Mouse (Mus musculus) heart, embryonic 14.5 days (tissue): ENCODE measurements at regions not wholly inside any gene's neighbourhood (a gene's known extent, or its start where the extent isn't known, plus 50 kb on each side); places are given as distances from the start of the nearest gene placed in this dataset.

Experiments used
- ATAC-seq: fragments of 200-750 bp; cut with Nextera tagmentation; 2 replicates; pipeline ENCODE4 v1.8.0; 2017; ENCODE audit warnings: low read depth, moderate TSS enrichment; ENCODE audit not compliant: insufficient number of reproducible peaks, insufficient read depth, low FRiP score
- H3K27ac ChIP-seq, 2 experiments: fragments of 200-500 bp in 1 of 2; fragments of 300-500 bp in 1 of 2; sonication (generic) in 1 of 2; replicated peaks in 1 of 2; 2 replicates each; pipeline ENCODE4 v1.5.1; 2012 to 2014; ENCODE audit warnings: low read depth in 2 of 2, low read length in 2 of 2, control low read depth in 1 of 2, mild to moderate bottlenecking in 1 of 2, mixed read lengths in 1 of 2; ENCODE audit not compliant: control insufficient read depth in 1 of 2, insufficient read depth in 1 of 2
- H3K27me3 ChIP-seq: fragments of 300-500 bp; sonication (generic); 2 replicates; pipeline ENCODE4 v1.6.1; 2014; ENCODE audit warnings: mild to moderate bottlenecking, low read length, control low read depth; ENCODE audit not compliant: control insufficient read depth, insufficient read depth
- H3K36me3 ChIP-seq: fragments of 300-500 bp; sonication (generic); 2 replicates; pipeline ENCODE4 v1.6.1; 2014; ENCODE audit warnings: mild to moderate bottlenecking, control low read depth, low read length, mixed read lengths; ENCODE audit not compliant: control insufficient read depth, insufficient read depth
- H3K4me1 ChIP-seq, 2 experiments: fragments of 200-500 bp in 1 of 2; fragments of 300-500 bp in 1 of 2; sonication (generic) in 1 of 2; 2 replicates each; pipeline ENCODE4 v1.6.1; 2012 to 2014; ENCODE audit warnings: low read length in 2 of 2, control low read depth in 1 of 2, mixed read lengths in 1 of 2; ENCODE audit not compliant: control insufficient read depth in 2 of 2, insufficient read depth in 2 of 2
- H3K4me2 ChIP-seq: fragments of 300-500 bp; sonication (generic); 2 replicates; pipeline ENCODE4 v1.6.1; 2014; ENCODE audit warnings: mild to moderate bottlenecking, low read length
- H3K4me3 ChIP-seq, 2 experiments: fragments of 200-500 bp in 1 of 2; fragments of 300-500 bp in 1 of 2; sonication (generic) in 1 of 2; 2 replicates each; pipeline ENCODE4 v1.5.1; 2012 to 2014; ENCODE audit warnings: low read length in 2 of 2, mild to moderate bottlenecking in 2 of 2, control low read depth in 1 of 2, low read depth in 1 of 2, moderate library complexity in 1 of 2; ENCODE audit not compliant: control insufficient read depth in 1 of 2, insufficient read depth in 1 of 2
- H3K9ac ChIP-seq: fragments of 300-500 bp; sonication (generic); 2 replicates; pipeline ENCODE4 v1.6.1; 2014; ENCODE audit warnings: mild to moderate bottlenecking, low read length
- H3K9me3 ChIP-seq: fragments of 300-500 bp; sonication (generic); 2 replicates; pipeline ENCODE4 v1.6.1; 2016; ENCODE audit warnings: low read length, control low read depth; ENCODE audit not compliant: control insufficient read depth
- WGBS: fragments of 180-500 bp; shearing (Covaris S2); extraction: QIAGEN DNeasy Blood & Tissue Kit; methylation state at CpG from one replicate; pipeline ENCODE4 v1.1.7; 2014; 5-methylcytosine and 5-hydroxymethylcytosine counted together

DNA sequence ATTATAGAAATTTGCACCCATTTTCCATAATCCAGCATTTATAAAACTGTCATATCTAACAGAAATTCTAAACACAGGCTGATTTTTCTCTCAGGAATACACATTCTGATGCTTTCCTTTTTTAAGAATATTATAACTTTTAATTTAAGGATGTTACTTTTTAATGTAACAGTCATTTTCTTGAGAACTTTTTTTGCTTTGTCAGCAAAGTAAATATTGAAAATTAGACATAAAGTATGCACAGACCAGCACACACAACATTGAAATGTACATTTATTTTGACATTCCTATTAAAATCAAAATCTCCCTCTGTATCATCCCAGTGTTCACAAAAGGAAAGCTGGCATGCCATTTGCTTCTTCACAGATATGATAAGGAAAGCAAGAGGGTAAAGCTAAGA lies 337.0 kb downstream of the Foxa2 start:
- Histone ChIP-seq H3K4me3 (no peak overlapping the region), H3K27me3 (no peaks in the 10 kb centered on the region; the same call in 1 of the 2 replicates), H3K36me3 (no peaks in the 10 kb centered on the region), H3K4me2 (no peak overlapping the region), H3K27ac (no peak overlapping the region), H3K9ac (no peak overlapping the region), H3K4me1 (peaks cover 6 to 9% of the 10 kb centered on the region in 2 experiments), H3K9me3 (no peaks in the 10 kb centered on the region)
- ATAC-seq: no peak

GRCm38 (mm10) chr2:147707156-147707555 lies 339.6 kb downstream of the Foxa2 start:
- Histone ChIP-seq H3K27ac (no peak overlapping the region), H3K36me3 (no peaks in the 10 kb centered on the region), H3K4me1 (peaks cover 6 to 9% of the 10 kb centered on the region in 2 experiments), H3K4me3 (no peak overlapping the region), H3K4me2 (no peak overlapping the region), H3K27me3 (no peaks in the 10 kb centered on the region; the same call in 1 of the 2 replicates), H3K9me3 (no peaks in the 10 kb centered on the region), H3K9ac (no peak overlapping the region)
- WGBS: 77% methylated on average over 6 of the region's 6 CpGs
- no peak for ATAC-seq

GRCm38 (mm10) chr2:147703981-147704380 lies 342.3 kb downstream of the Pax1 start:
- H3K9ac ChIP-seq: no peak overlapping the region
- H3K36me3 ChIP-seq: no peaks in the 10 kb centered on the region
- H3K4me1 ChIP-seq: no peaks in the 10 kb centered on the region
- 75% methylated on average over 10 of the region's 10 CpGs for WGBS
- no peaks in the 10 kb centered on the region for H3K9me3 ChIP-seq
- no peaks in the 10 kb centered on the region for H3K27me3 ChIP-seq
- ATAC-seq: no peak
- no peak overlapping the region for H3K4me2 ChIP-seq
- no peak overlapping the region for H3K4me3 ChIP-seq
- no peak overlapping the region for H3K27ac ChIP-seq

DNA sequence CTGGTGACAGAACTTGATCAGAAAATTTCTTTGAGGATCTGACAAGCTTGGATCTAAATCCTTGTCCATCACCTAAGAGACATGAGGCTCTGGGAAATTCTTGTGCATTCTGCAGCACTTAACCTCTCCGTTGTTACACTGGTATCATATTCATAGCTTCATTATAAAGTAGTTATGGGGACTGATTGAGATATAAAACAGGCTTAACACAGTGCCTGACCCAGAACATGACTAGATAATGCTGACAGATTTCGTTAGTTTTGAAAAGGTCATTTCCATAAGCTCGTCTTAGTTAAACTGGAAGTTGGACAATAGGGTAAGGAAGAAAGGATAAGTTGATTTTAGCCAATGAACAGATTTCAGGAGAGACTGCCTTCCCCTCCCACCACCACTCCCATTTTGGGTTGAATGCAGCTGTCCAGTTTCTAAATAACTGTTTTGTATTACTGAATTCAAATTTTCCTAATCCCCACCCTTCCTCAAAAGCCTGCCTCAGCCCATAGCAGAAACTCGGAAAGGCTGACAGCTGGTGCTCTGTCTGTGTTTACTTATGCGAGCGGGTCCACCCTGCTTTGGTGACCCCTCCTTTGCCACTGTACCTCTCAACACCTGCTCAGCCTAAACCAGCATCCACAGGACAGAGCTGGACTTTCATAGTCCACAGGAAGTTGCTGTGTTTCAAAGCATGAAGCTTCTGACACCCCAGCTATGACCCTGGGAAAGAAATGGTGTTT lies 340.8 kb downstream of the Pax1 start:
- Histone ChIP-seq H3K9me3 (no peaks in the 10 kb centered on the region), H3K4me2 (no peak overlapping the region), H3K27me3 (no peaks in the 10 kb centered on the region), H3K27ac (no peak overlapping the region), H3K4me3 (no peak overlapping the region), H3K4me1 (no peaks in the 10 kb centered on the region), H3K36me3 (no peaks in the 10 kb centered on the region), H3K9ac (no peak overlapping the region)
- 65% methylated on average over 6 of the region's 6 CpGs for WGBS
- no peak for ATAC-seq

DNA sequence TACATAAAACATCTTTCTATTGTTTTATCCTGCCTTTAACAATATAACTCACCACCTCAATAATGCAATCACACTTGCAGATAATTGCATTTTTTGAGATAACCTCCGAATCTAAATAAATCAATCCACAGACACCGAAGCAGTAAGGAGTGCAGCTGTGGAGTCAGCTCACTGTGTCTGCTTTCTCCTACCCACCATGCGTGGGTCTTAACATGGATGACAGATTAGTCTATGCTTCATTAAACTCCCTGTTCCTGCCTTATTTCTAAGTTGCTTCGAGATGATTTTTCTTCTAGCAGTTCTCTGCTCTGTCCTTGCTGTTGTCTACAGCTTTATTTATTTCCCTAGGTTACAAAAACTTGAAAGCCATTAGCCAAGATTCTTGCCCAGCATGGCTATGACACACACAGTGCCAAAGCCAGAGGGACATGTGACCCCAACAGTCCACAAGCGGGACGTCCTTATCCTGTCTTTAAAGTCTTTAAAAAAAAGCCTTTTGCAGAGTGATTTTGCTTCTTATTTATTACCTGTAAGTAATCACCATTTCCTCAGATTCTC lies 337.9 kb downstream of the Pax1 start:
- H3K4me2 ChIP-seq: no peak overlapping the region
- ATAC-seq: no peak
- no peak overlapping the region for H3K9ac ChIP-seq
- H3K4me3 ChIP-seq: no peak overlapping the region
- H3K36me3 ChIP-seq: no peaks in the 10 kb centered on the region
- H3K27ac ChIP-seq: no peak overlapping the region
- no peaks in the 10 kb centered on the region for H3K9me3 ChIP-seq
- H3K4me1 ChIP-seq: no peaks in the 10 kb centered on the region
- no peaks in the 10 kb centered on the region for H3K27me3 ChIP-seq
- WGBS: 74% methylated on average over 6 of the region's 6 CpGs

DNA sequence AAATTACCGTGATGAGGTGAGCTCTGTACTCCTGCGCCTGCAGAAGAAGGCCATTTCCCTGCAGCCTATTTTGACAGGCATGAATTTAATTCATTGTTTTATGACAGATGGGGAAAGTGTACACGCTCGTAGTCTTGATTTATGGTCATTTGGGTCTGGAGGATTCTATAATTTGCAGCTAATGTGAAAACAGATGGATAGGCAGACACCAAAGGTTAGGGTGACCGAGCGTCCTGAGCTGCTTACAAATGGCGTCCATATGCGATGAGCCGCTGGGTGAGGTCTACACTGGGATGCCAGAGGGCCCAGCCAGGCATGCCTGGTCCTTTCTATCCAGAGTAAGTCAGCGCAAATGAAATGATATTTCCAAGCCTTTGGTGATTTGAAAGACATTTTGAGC lies 330.2 kb downstream of the Pax1 start:
- no peaks in the 10 kb centered on the region for H3K27me3 ChIP-seq
- no peaks in the 10 kb centered on the region for H3K9me3 ChIP-seq
- ATAC-seq: no peak
- no peak overlapping the region for H3K27ac ChIP-seq
- 85% methylated on average over 10 of the region's 10 CpGs for WGBS
- H3K36me3 ChIP-seq: no peaks in the 10 kb centered on the region
- H3K4me1 ChIP-seq: no peaks in the 10 kb centered on the region
- no peak overlapping the region for H3K4me3 ChIP-seq
- H3K4me2 ChIP-seq: no peak overlapping the region
- no peak overlapping the region for H3K9ac ChIP-seq

DNA sequence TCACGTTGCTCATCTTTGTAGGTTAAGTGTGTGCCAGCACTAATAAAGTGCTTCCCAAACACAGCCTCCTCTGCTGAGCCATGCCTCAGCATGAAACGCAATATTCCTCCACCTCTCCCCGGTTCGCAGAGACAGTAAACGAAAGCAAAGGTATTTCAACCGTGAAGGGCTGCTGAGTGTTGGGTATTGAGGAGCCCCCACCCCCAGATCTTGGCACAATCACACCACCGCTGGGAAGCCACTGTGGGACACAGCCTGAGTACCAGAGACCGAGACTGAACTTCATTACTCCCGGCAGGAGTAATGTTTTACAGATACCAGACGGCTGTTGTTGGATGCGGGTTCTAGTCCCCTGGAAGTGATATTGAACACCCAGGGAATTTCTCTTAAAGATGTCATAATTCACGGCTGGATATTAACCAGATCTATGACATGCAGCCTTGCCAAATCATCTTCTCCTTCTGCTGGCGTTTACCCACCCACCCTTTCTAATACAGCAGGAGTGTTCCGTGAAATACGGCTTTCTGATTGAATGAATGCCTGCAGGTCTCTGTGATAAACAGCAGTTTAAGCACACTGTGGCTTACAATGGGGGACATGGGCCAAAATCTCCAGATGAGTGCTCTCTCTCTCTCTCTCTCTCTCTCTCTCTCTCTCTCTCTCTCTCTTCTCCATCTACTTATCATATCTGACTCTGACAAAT lies 328.9 kb downstream of the Pax1 start:
- no peak overlapping the region for H3K27ac ChIP-seq
- no peak overlapping the region for H3K4me3 ChIP-seq
- H3K9ac ChIP-seq: no peak overlapping the region
- no peak for ATAC-seq
- 70% methylated on average over 15 of the region's 15 CpGs for WGBS
- no peaks in the 10 kb centered on the region for H3K9me3 ChIP-seq
- no peaks in the 10 kb centered on the region for H3K36me3 ChIP-seq
- H3K4me1 ChIP-seq: no peaks in the 10 kb centered on the region
- H3K4me2 ChIP-seq: no peak overlapping the region
- H3K27me3 ChIP-seq: no peaks in the 10 kb centered on the region
